Mouse (Mus musculus) heart, embryonic 12.5 days (tissue): ENCODE data around the gene Lfng. TPM values are rescaled to one million over a fixed set of nuclear protein-coding genes. Genes with fewer than 3 reads are reported as not detected.

ENCODE experiments used
- polyA plus RNA-seq: library from polyadenylated mRNA; unstranded; fragments of >200 nt; fragmentation: Nextera tagmentation; extraction: Ambion mirVana; gene quantifications from 2 replicates; pipeline ENCODE4 v1.2.1, GENCODE M21; 2016

The Lfng gene
- polyA plus RNA-seq, 1 experiment from 2014 or later: 2.9 TPM

Other genes starting within 250 kb of the Lfng start
- 15.2 and 16.5 TPM in 2 replicates for gene Snx8, start 218.1 kb upstream of the Lfng start, polyA plus RNA-seq
- gene Eif3b, start 188.0 kb upstream of the Lfng start, polyA plus RNA-seq: 128 and 138 TPM in 2 replicates
- gene Gm4869, start 161.7 kb upstream of the Lfng start, polyA plus RNA-seq: 0.06 TPM in 1 of 2 replicates, not detected in the other
- 22.5 TPM in 2 replicates for gene Chst12, start 101.8 kb upstream of the Lfng start, polyA plus RNA-seq
- 0.31 TPM in 1 of 2 replicates, not detected in the other for gene Grifin, start 42.2 kb upstream of the Lfng start, polyA plus RNA-seq
- 36.3 and 38.0 TPM in 2 replicates for gene Ttyh3, start 41.7 kb downstream of the Lfng start, polyA plus RNA-seq
- 12.4 and 15.7 TPM in 2 replicates for gene Iqce, start 95.1 kb downstream of the Lfng start, polyA plus RNA-seq
- 14.6 and 15.5 TPM in 2 replicates for gene Brat1, start 97.7 kb downstream of the Lfng start, polyA plus RNA-seq
- gene Amz1, start 116.8 kb downstream of the Lfng start, polyA plus RNA-seq: 0.40 and 0.59 TPM in 2 replicates
- gene Gna12, start 223.1 kb downstream of the Lfng start, polyA plus RNA-seq: 48.5 and 50.6 TPM in 2 replicates